Mouse (Mus musculus) layer of hippocampus, adult 8-10 months (tissue): ENCODE measurements around the gene Olfr1424. TPM values are rescaled to one million over a fixed set of nuclear protein-coding genes. Genes with fewer than 3 reads are reported as not detected.
"Not testable (repeated sequence)": the region's sequence is repeated elsewhere in the genome, so short reads cannot be mapped to it uniquely, and the experiment has no call there.

ENCODE experiments used
- DNase-seq, 2 experiments: peaks; one replicate each; pipeline ENCODE4 v3.0.0; 2022; ENCODE audit warnings: low spot score in 2 of 2
- total RNA-seq, 4 experiments: library from RNA; stranded (reverse); gene quantifications; 2 replicates each; pipeline ENCODE4 v1.2.4; 2022

The Olfr1424 gene
- total RNA-seq: not detected

- DNase-seq: not testable (repeated sequence)
These were observed at the start of gene Olfr1424 for GRCm38 (mm10) chr19:12062582-12062981. Gene Olfr1424, minus strand, starts transcription at chr19:12062682.

- DNase-seq: no peak
These were observed 42.1 kb upstream of the Olfr1424 start for GRCm38 (mm10) chr19:12104541-12104940.

- DNase-seq: no peak
These were observed 40.8 kb upstream of the Olfr1424 start, which contains the start of gene Olfr1427 for GRCm38 (mm10) chr19:12103234-12103633. Gene Olfr1427, minus strand, starts transcription at chr19:12103334.

GRCm38 (mm10) chr19:12091913-12092312 lies 29.4 kb upstream of the Olfr1424 start, which contains the start of gene Olfr1426:
Gene Olfr1426, minus strand, starts transcription at chr19:12092013.
- DNase-seq: no peak

- DNase-seq: not testable (repeated sequence)
These were observed 15.1 kb upstream of the Olfr1424 start, which contains the start of gene Olfr1425 for GRCm38 (mm10) chr19:12077631-12078030. Gene Olfr1425, minus strand, starts transcription at chr19:12077731.

- not testable (repeated sequence) for DNase-seq
These were observed 7.1 kb upstream of the Olfr1424 start for GRCm38 (mm10) chr19:12069546-12069945.

- DNase-seq: not testable (repeated sequence)
These were observed 5.3 kb upstream of the Olfr1424 start for GRCm38 (mm10) chr19:12067806-12068205.

- DNase-seq: no peak
These were observed 19.3 kb downstream of the Olfr1424 start for GRCm38 (mm10) chr19:12043163-12043562.

- no peak for DNase-seq
These were observed 21.3 kb downstream of the Olfr1424 start, which contains the start of gene Olfr1423 for GRCm38 (mm10) chr19:12041217-12041616. Gene Olfr1423, minus strand, starts transcription at chr19:12041317.

GRCm38 (mm10) chr19:12037727-12038126 lies 24.8 kb downstream of the Olfr1424 start:
- no peak for DNase-seq

GRCm38 (mm10) chr19:12026606-12027005 lies 35.9 kb downstream of the Olfr1424 start:
- DNase-seq: no peak

GRCm38 (mm10) chr19:12025333-12025732 lies 37.1 kb downstream of the Olfr1424 start:
- DNase-seq: no peak

GRCm38 (mm10) chr19:12024149-12024548 lies 38.3 kb downstream of the Olfr1424 start:
- no peak for DNase-seq

- no peak for DNase-seq
These were observed 46.3 kb downstream of the Olfr1424 start for GRCm38 (mm10) chr19:12016192-12016591.

GRCm38 (mm10) chr19:12015708-12016107 lies 46.8 kb downstream of the Olfr1424 start:
- no peak for DNase-seq

GRCm38 (mm10) chr19:12013228-12013627 lies 49.3 kb downstream of the Olfr1424 start:
- peak in 1 of 2 experiments; percentile 42 for DNase-seq

GRCm38 (mm10) chr19:12012615-12013014 lies 49.9 kb downstream of the Olfr1424 start:
- DNase-seq: no peak

GRCm38 (mm10) chr19:12011560-12012556 lies 50.6 kb downstream of the Olfr1424 start:
- peak; percentile 79 to 92 for DNase-seq

GRCm38 (mm10) chr19:12010916-12011559 lies 51.4 kb downstream of the Olfr1424 start:
- peak; percentile 78 to 89 for DNase-seq

GRCm38 (mm10) chr19:12010281-12010771 lies 52.2 kb downstream of the Olfr1424 start:
- no peak for DNase-seq

GRCm38 (mm10) chr19:12009501-12010280 lies 52.8 kb downstream of the Olfr1424 start:
- DNase-seq: peak; percentile 69 to 88
